Mouse (Mus musculus) hindbrain, postnatal 0 days (tissue): ENCODE measurements around the gene Fcgr3. TPM values are rescaled to one million over a fixed set of nuclear protein-coding genes. Genes with fewer than 3 reads are reported as not detected.
"Not testable (repeated sequence)": the region's sequence is repeated elsewhere in the genome, so short reads cannot be mapped to it uniquely, and the experiment has no call there.

ENCODE experiments used
- ATAC-seq: fragments of 200-750 bp; cut with Nextera tagmentation; 2 replicates; pipeline ENCODE4 v1.8.0; 2017; ENCODE audit warnings: mild to moderate bottlenecking, moderate TSS enrichment, moderate library complexity
- DNase-seq: peaks from one replicate; pipeline ENCODE4 v3.0.0-alpha.2; 2015; ENCODE audit warnings: low spot score
- H3K27ac ChIP-seq: fragments of 300-500 bp; sonication (generic); 2 replicates; pipeline ENCODE4 v1.5.1; 2014; ENCODE audit warnings: mild to moderate bottlenecking
- H3K27me3 ChIP-seq: fragments of 300-500 bp; sonication (generic); 2 replicates; pipeline ENCODE4 v1.6.1; 2014; ENCODE audit warnings: low read length, mixed read lengths; ENCODE audit not compliant: insufficient read depth
- H3K36me3 ChIP-seq: fragments of 300-500 bp; sonication (generic); 2 replicates; pipeline ENCODE4 v1.6.1; 2014; ENCODE audit warnings: low read length, mixed read lengths; ENCODE audit not compliant: insufficient read depth
- H3K4me1 ChIP-seq: fragments of 300-500 bp; sonication (generic); 2 replicates; pipeline ENCODE4 v1.6.1; 2014; ENCODE audit warnings: antibody characterized with exemption, low read length, mixed read lengths; ENCODE audit not compliant: insufficient read depth
- H3K4me2 ChIP-seq: fragments of 300-500 bp; sonication (generic); 2 replicates; pipeline ENCODE4 v1.6.1; 2014; ENCODE audit warnings: low read depth, mild to moderate bottlenecking, low read length, moderate library complexity, mixed read lengths
- H3K4me3 ChIP-seq: fragments of 300-500 bp; sonication (generic); 2 replicates; pipeline ENCODE4 v1.5.1; 2014; ENCODE audit warnings: low read length
- H3K9ac ChIP-seq: fragments of 300-500 bp; sonication (generic); replicated peaks from 2 replicates; pipeline ENCODE4 v1.6.1; 2014; ENCODE audit warnings: mild to moderate bottlenecking, low read length, moderate library complexity, mixed read lengths
- H3K9me3 ChIP-seq: fragments of 300-500 bp; sonication (generic); 2 replicates; pipeline ENCODE4 v1.6.1; 2016; ENCODE audit warnings: low read length, mixed read lengths
- CTCF ChIP-seq: IDR thresholded peaks from 2 replicates; pipeline ENCODE4 v1.5.1; 2016; ENCODE audit warnings: antibody characterized with exemption, control low read depth, low read depth
- WGBS: fragments of 180-500 bp; shearing (Covaris S2); extraction: QIAGEN DNeasy Blood & Tissue Kit; methylation state at CpG from one replicate; pipeline ENCODE4 v1.1.7; 2014; 5-methylcytosine and 5-hydroxymethylcytosine counted together
- polyA plus RNA-seq: library from polyadenylated mRNA; unstranded; fragments of >200 nt; fragmentation: Nextera tagmentation; extraction: Ambion mirVana; gene quantifications from 2 replicates; pipeline ENCODE4 v1.2.1, GENCODE M21; 2015
- total RNA-seq: library from RNA; depleted of rRNA; stranded (reverse); fragments of >200 nt; gene quantifications from 2 replicates; pipeline ENCODE4 v1.2.3, GENCODE M21; 2014

The Fcgr3 gene
- total and polyA plus RNA-seq, 2 experiments from 2014 or later = 15.5 to 15.9 TPM

DNA sequence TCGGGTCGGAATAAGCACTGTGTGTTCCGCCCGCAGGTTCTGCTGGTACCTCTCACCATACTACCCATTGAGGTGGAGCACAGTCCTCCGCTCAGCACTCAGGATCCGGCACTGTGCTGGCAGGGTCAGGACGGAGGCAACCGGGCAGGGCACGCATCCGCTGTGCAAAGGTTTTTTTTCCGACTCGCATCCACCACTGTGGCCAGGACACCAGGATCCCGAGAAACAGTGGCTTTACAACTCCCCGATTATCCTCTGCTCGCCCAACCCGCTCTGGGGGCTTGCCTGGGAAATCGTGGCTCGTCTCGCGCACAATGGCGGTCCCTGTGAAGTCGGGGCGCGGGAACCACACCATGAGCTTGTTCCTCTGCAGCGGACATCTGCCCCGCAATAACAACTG is 21.0 kb upstream of the Fcgr3 start:
- Histone ChIP-seq H3K4me3 (peak overlapping the region; percentile 51), H3K27me3 (no peaks in the 10 kb centered on the region), H3K4me2 (peak overlapping the region; percentile 70), H3K9me3 (no peaks in the 10 kb centered on the region), H3K36me3 (no peaks in the 10 kb centered on the region), H3K9ac (peak overlapping the region; percentile 35), H3K4me1 (no peaks in the 10 kb centered on the region), H3K27ac (no peak overlapping the region)
- under 1% methylated on average over 26 of the region's 26 CpGs for WGBS
- peak; percentile 19 for DNase-seq
- no peak for ATAC-seq
- no peak for TF ChIP-seq CTCF

DNA sequence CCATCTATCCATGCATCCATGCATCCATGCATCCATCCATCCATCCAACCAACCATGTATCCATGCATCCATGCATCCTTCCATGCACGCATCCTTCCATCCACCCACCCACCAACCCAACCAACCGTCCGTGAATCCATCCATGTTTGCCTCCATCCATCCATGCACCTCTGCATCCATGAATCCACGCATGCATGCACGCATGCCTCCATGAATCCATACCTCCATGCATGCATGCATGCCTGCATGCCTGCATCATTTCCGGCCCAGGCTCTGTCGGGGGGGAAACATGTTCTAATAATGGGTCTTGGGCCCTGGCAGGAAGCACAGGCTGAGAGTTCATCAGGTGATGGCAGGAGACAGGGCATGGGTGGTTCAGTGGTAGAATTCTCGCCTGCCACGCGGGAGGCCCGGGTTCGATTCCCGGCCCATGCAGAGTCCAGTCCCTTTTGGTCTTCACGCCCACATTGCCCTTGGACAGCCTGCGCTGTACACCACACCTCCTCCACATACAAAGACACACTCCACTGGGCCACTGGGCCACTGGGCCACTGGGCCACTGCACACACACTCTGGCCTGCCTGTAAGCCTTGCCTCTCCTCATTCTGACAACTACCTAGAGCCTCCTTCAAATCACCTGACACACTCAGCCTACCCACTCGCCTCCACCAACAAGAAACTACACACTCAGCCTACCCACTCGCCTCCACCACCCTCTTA is 16.9 kb upstream of the Fcgr3 start:
- not testable (repeated sequence) for H3K9ac ChIP-seq, H3K27ac ChIP-seq, H3K9me3 ChIP-seq, H3K36me3 ChIP-seq, DNase-seq, H3K4me2 ChIP-seq, H3K27me3 ChIP-seq, H3K4me3 ChIP-seq, H3K4me1 ChIP-seq
- ATAC-seq = peak; percentile 3
- WGBS = 40% methylated on average over 9 of the region's 17 CpGs

DNA sequence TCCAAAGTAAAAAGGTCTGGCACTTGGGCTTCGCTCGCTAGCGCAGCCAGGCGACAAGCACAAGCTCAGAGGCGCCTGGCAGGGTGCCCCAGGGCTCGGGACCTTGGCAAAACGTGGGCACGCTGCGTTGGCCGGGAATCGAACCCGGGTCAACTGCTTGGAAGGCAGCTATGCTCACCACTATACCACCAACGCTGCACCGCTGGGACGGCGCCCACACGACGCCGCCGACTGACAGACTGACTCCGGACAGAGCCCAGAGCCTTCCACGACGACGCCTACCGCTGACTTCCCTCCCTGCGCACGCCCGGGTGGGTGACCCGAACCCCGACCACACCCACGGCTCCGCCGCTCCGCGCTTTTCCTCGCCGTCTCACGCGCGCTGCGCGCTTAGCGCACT is 15.1 kb upstream of the Fcgr3 start:
- H3K36me3 ChIP-seq, H3K4me1 ChIP-seq, H3K27ac ChIP-seq, H3K9ac ChIP-seq, H3K4me3 ChIP-seq, H3K9me3 ChIP-seq, H3K4me2 ChIP-seq, H3K27me3 ChIP-seq, DNase-seq: not testable (repeated sequence)
- ATAC-seq = peak; percentile 25
- no CpG with 5 or more reads among the region's 43 CpGs for WGBS

DNA sequence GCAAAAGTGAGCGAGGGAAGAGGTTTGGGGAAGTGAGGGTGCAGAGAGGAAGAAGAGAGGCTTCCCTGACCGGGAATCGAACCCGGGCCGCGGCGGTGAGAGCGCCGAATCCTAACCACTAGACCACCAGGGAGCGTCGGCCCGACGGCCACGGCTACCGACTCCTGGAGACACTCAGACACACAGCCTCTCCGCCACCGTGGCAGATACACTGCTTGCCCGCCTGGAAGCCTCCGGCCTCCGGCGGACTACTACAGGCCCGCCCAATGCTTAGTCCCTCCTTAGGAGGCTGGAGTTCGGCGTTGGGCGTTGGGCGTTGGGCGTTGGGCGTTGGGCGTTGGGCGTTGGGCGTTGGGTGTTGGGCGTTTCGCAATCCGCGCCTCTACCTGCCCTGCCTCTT is 14.6 kb upstream of the Fcgr3 start:
- not testable (repeated sequence) for H3K36me3 ChIP-seq, DNase-seq, H3K9me3 ChIP-seq, H3K4me1 ChIP-seq, H3K4me3 ChIP-seq, H3K27ac ChIP-seq, H3K27me3 ChIP-seq, H3K4me2 ChIP-seq, H3K9ac ChIP-seq
- ATAC-seq = peak; percentile 63
- WGBS = 0% methylated on average over 1 of the region's 35 CpGs

DNA sequence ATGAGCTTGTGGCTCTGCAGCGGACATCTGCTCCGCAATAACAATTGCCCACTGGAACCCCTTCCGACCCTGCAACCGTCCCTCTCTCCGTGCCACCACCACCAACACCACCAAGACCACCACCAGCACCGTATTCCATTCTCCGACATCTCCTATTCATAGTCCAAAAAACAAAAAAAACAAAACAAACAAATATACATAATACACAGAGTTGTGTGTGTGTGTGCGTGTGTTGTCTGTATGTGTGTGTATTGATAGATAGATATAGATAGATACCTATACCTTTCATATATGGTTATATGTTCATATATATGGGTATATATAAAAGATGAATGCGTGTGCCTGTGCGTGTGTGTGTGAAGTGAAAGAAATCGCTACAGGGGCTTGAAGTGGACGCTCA is 13.7 kb upstream of the Fcgr3 start:
- Histone ChIP-seq H3K4me3 (peak overlapping the region; percentile 9), H3K4me2 (peak overlapping the region; percentile 14; the same call in 1 of the 2 replicates)
- not testable (repeated sequence) for ATAC-seq, H3K36me3 ChIP-seq, H3K9ac ChIP-seq, H3K27ac ChIP-seq, H3K9me3 ChIP-seq, H3K27me3 ChIP-seq, DNase-seq, H3K4me1 ChIP-seq
- WGBS = 20% methylated on average over 11 of the region's 12 CpGs

DNA sequence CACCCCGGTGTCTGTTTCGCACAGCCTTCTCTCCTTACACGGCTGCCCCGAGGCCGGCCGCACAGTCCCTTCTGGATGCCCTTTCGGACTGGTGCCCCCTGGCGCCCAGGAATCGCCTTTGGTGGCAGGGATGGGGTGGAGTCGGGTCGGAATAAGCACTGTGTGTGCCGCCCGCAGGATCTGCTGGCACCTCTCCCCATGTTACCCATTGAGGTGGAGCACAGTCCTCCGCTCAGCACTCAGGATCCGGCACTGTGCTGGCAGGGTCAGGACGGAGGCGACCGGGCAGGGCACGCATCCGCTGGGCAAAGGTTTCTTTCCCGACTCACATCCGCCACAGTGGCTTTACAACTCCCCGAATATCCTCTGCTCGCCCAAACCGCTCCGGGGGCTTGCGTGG is 13.2 kb upstream of the Fcgr3 start:
- not testable (repeated sequence) for H3K9me3 ChIP-seq, H3K9ac ChIP-seq, H3K36me3 ChIP-seq, DNase-seq, H3K27me3 ChIP-seq, H3K27ac ChIP-seq, H3K4me1 ChIP-seq
- peak overlapping the region; percentile 24; the same call in 1 of the 2 replicates for H3K4me2 ChIP-seq
- H3K4me3 ChIP-seq = peak overlapping the region; percentile 15; the same call in 1 of the 2 replicates
- ATAC-seq = peak; percentile 31
- WGBS = 4% methylated on average over 14 of the region's 27 CpGs

DNA sequence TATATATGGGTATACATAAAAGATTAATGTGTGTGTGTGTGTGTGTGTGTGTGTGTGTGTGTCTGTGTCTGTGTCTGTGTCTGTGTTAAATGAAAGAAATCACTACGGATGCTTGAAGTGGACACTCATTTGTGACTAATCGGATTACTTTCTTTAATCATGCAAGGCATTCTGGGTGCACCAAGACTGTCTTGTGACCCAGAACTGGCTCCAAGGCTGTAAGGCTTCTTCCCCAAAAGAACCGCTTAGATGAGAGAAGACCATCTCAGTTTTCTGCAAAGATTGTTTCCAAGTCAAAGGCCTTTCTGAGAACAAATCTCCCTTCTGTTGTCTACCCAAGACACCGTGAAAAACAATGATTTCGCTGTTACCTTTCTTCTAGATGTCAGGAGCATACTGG is 12.5 kb upstream of the Fcgr3 start:
- not testable (repeated sequence) for H3K27ac ChIP-seq, H3K9me3 ChIP-seq, H3K36me3 ChIP-seq, DNase-seq, H3K4me3 ChIP-seq, H3K4me1 ChIP-seq, H3K27me3 ChIP-seq, H3K4me2 ChIP-seq, H3K9ac ChIP-seq, ATAC-seq
- WGBS = 32% methylated on average over 5 of the region's 5 CpGs

DNA sequence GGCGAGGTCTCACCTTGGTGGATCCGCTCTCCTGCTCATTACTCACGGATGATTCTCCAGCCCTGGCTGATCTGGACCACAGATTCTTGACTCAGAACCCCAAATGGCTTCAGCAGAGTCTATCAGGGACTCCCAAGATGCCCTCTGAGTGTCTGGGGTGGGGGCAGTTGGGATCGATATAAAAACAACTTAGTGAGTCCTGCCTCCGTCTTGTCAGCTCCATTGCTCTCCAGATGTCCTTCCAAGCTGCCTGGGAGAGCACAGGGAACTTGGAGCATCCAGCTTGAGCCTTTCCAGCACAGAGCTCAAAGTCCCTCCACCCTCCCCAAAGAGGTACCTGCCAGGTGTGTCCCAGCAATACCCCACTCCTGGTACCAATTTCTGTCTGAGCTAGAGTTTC is 11.4 kb upstream of the Fcgr3 start:
- H3K4me2 ChIP-seq, H3K27ac ChIP-seq, H3K4me1 ChIP-seq, ATAC-seq, DNase-seq, H3K36me3 ChIP-seq, H3K4me3 ChIP-seq, H3K9me3 ChIP-seq, H3K9ac ChIP-seq, H3K27me3 ChIP-seq: not testable (repeated sequence)
- WGBS = 68% methylated on average over 3 of the region's 5 CpGs

DNA sequence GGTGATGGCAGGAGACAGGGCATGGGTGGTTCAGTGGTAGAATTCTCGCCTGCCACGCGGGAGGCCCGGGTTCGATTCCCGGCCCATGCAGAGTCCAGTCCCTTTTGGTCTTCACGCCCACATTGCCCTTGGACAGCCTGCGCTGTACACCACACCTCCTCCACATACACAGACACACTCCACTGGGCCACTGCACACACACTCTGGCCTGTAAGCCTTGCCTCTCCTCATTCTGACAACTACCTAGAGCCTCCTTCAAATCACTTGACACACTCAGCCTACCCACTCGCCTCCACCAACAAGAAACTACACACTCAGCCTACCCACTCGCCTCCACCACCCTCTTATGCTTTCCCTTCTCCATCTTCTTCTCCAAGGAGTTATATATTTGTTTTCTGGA is 9.5 kb upstream of the Fcgr3 start:
- WGBS = 15% methylated on average over 4 of the region's 10 CpGs
- DNase-seq, ATAC-seq: not testable (repeated sequence)

DNA sequence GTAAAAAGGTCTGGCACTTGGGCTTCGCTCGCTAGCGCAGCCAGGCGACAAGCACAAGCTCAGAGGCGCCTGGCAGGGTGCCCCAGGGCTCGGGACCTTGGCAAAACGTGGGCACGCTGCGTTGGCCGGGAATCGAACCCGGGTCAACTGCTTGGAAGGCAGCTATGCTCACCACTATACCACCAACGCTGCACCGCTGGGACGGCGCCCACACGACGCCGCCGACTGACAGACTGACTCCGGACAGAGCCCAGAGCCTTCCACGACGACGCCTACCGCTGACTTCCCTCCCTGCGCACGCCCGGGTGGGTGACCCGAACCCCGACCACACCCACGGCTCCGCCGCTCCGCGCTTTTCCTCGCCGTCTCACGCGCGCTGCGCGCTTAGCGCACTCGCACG is 7.5 kb upstream of the Fcgr3 start:
- not testable (repeated sequence) for H3K9me3 ChIP-seq, DNase-seq, H3K36me3 ChIP-seq, H3K4me2 ChIP-seq, H3K4me3 ChIP-seq, H3K9ac ChIP-seq, H3K4me1 ChIP-seq, H3K27ac ChIP-seq
- peak; percentile 33 for ATAC-seq
- WGBS = no CpG with 5 or more reads among the region's 45 CpGs
- H3K27me3 ChIP-seq = peaks cover 12% of the 10 kb centered on the region

More for the DNA sequence above, 9.5 kb upstream of the Fcgr3 start:
- H3K27ac ChIP-seq, H3K4me3 ChIP-seq, H3K4me2 ChIP-seq, H3K4me1 ChIP-seq, H3K27me3 ChIP-seq, H3K9me3 ChIP-seq, H3K9ac ChIP-seq, H3K36me3 ChIP-seq: not testable (repeated sequence)
